Mouse (Mus musculus): Measurements from ENCODE around the gene Elane. TPM values are rescaled to one million over a fixed set of nuclear protein-coding genes. Genes with fewer than 3 reads are reported as not detected.

Gene Elane
- polyA plus RNA-seq, 1 experiment = not detected

DNA sequence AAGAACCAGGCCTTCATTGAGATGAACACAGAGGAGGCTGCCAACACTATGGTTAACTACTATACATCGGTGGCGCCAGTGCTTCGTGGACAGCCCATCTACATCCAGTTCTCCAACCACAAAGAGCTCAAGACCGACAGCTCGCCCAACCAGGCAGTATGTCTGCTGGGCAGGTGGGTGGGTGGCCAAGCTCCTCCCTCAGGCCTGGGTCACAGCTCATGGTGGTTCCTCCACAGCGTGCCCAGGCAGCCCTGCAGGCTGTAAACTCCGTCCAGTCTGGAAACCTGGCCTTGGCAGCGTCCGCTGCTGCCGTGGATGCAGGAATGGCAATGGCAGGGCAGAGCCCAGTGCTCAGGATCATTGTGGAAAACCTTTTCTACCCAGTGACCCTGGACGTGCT is 26.9 kb upstream of the Elane start:
- Histone ChIP-seq H3K4me2 (ENCODE audit: low read depth) (no peak overlapping the region), H3K79me2 (ENCODE audit: control insufficient read depth, insufficient read depth) (peaks cover 63% of the 10 kb centered on the region), H3K36me3 (ENCODE audit: control insufficient read depth, insufficient read depth) (peaks cover 52% of the 10 kb centered on the region), H3K27me3 (ENCODE audit: control insufficient read depth, insufficient read depth, insufficient read length) (no peaks in the 10 kb centered on the region), H3K4me3 (peak overlapping the region; percentile 98), H3ac (ENCODE audit: control insufficient read depth, insufficient read length) (no peak overlapping the region)
- TF ChIP-seq TCF3 (IDR thresholded peaks at IDR 0.05; ENCODE audit: insufficient read length, low read depth) (no peak), E2F4 (IDR thresholded peaks at IDR 0.05; ENCODE audit: insufficient read depth) (no peak), SRF (IDR thresholded peaks at IDR 0.05; ENCODE audit: control insufficient read depth, insufficient read length, low read depth) (no peak), TCF12 (IDR thresholded peaks at IDR 0.05; ENCODE audit: insufficient read depth, poor library complexity, severe bottlenecking) (no peak), MYOG (IDR thresholded peaks at IDR 0.05; ENCODE audit: control insufficient read depth in 1 of 3, insufficient read depth in 1 of 3, insufficient read length in 2 of 3, low read depth in 2 of 3) (no peak), MYOD1 (IDR thresholded peaks at IDR 0.05; ENCODE audit: control insufficient read depth in 1 of 3, insufficient read length in 2 of 3, low read depth in 2 of 3) (no peak), USF1 (IDR thresholded peaks at IDR 0.05; ENCODE audit: low read depth) (no peak), REST (IDR thresholded peaks at IDR 0.05; ENCODE audit: insufficient read depth, insufficient read length) (no peak), POLR2A (IDR thresholded peaks at IDR 0.05; ENCODE audit: insufficient read length, low read depth) (no peak), MAX (IDR thresholded peaks at IDR 0.05; ENCODE audit: low read depth) (no peak), CEBPB (IDR thresholded peaks at IDR 0.05; ENCODE audit: insufficient read depth, poor library complexity, severe bottlenecking) (no peak), POLR2AphosphoS2 (IDR thresholded peaks at IDR 0.05; ENCODE audit: insufficient read length, low read depth) (no peak)

- H3K27me3 ChIP-seq (ENCODE audit: control insufficient read depth, insufficient read depth, insufficient read length) = no peaks in the 10 kb centered on the region
- TF ChIP-seq MYOD1 (IDR thresholded peaks at IDR 0.05; ENCODE audit: control insufficient read depth in 1 of 3, insufficient read length in 2 of 3, low read depth in 2 of 3) (no peak), E2F4 (IDR thresholded peaks at IDR 0.05; ENCODE audit: insufficient read depth) (no peak), USF1 (IDR thresholded peaks at IDR 0.05; ENCODE audit: low read depth) (no peak), POLR2AphosphoS2 (IDR thresholded peaks at IDR 0.05; ENCODE audit: insufficient read length, low read depth) (peak; percentile 72), POLR2A (IDR thresholded peaks at IDR 0.05; ENCODE audit: insufficient read length, low read depth) (peak; percentile 51)
- peaks cover 60% of the 10 kb centered on the region for H3K79me2 ChIP-seq (ENCODE audit: control insufficient read depth, insufficient read depth)
- no peak overlapping the region for H3K4me3 ChIP-seq
- H3K36me3 ChIP-seq (ENCODE audit: control insufficient read depth, insufficient read depth) = peaks cover 52% of the 10 kb centered on the region
- no peak overlapping the region for H3ac ChIP-seq (ENCODE audit: control insufficient read depth, insufficient read length)
- no peak overlapping the region for H3K4me2 ChIP-seq (ENCODE audit: low read depth)
These were observed 25.8 kb upstream of the Elane start for GRCm38 (mm10) chr10:79860079-79860911.

DNA sequence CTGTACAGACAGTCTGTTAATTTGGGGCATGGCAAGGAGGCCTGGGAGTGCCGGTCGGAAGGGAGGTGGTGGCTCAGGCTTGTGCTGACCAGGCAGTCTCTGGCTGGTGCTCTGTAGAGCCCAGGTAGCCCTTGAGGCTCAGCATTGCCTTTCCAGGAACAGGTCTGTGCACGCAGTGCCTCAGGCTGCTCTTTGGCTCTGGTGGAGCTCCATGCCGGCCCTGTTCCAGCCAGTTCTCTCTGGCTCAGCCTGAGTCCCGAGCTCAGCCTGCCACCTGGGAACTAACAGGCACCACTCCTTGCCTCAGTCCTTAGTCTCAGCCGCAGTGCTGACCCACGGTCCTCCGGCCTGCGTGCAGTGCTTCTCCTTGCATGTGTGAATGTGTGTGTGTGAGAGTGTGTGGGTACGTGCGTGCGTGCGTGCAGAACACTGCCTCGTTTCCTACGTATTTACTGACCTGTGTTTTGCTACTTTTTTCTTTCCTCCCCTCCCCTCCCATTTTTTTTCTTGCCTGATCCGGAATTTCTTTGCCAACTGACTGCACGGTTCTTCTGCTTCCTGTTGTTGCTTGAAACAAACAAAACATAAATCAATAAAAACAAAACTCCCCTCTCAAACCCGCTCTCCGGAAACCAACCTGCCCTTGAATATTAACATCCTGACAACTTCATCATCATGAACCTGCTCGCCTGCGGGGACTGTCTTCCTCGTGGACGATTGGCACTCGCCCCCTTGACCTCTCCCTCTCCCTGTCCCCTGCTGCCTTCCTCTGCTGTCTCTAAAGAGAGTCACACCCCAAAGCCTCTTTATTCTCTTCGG is 24.6 kb upstream of the Elane start:
- Histone ChIP-seq H3K36me3 (ENCODE audit: control insufficient read depth, insufficient read depth) (peaks cover 49% of the 10 kb centered on the region), H3K4me3 (no peak overlapping the region), H3K79me2 (ENCODE audit: control insufficient read depth, insufficient read depth) (peaks cover 49% of the 10 kb centered on the region), H3K4me2 (ENCODE audit: low read depth) (no peak overlapping the region), H3ac (ENCODE audit: control insufficient read depth, insufficient read length) (no peak overlapping the region), H3K27me3 (ENCODE audit: control insufficient read depth, insufficient read depth, insufficient read length) (no peaks in the 10 kb centered on the region)
- peak; percentile 50 for TF ChIP-seq POLR2A (IDR thresholded peaks at IDR 0.05; ENCODE audit: insufficient read length, low read depth)
- no peak for TF ChIP-seq REST (IDR thresholded peaks at IDR 0.05; ENCODE audit: insufficient read depth, insufficient read length)
- peak; percentile 74 for TF ChIP-seq POLR2AphosphoS2 (IDR thresholded peaks at IDR 0.05; ENCODE audit: insufficient read length, low read depth)

DNA sequence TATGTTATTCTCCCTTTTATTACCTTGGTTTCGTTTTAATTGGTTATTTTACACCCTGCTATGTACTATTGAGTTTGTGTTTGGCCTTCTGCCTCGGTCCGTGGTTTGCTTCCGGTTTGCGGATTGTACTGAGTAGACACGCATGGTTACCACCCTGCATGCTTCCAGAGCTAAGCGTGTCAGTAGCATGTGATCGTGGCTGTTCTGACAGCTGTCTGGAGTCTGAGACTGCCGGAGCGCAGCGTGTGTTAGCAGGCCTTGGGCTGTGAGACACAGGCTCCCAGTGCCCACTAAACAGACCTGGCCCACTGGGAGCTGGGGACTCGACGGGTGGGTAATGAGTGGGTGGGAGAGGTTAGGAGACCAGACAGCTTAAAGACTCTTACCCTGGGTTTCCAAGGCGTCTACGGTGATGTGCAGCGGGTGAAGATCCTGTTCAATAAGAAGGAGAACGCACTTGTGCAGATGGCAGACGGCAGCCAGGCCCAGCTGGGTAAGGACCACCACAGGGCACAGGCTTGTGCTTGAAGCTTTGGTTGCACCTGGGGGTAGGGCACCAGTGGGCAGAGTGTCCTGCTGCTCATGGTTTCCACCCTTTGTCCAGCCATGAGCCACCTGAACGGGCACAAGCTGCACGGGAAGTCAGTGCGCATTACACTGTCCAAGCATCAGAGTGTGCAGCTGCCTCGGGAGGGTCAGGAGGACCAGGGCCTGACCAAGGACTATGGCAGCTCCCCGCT is 23.8 kb upstream of the Elane start:
- Histone ChIP-seq H3ac (ENCODE audit: control insufficient read depth, insufficient read length) (no peak overlapping the region), H3K27me3 (ENCODE audit: control insufficient read depth, insufficient read depth, insufficient read length) (no peaks in the 10 kb centered on the region), H3K4me3 (no peak overlapping the region), H3K4me2 (ENCODE audit: low read depth) (no peak overlapping the region), H3K36me3 (ENCODE audit: control insufficient read depth, insufficient read depth) (peaks cover 46% of the 10 kb centered on the region), H3K79me2 (ENCODE audit: control insufficient read depth, insufficient read depth) (peaks cover 41% of the 10 kb centered on the region)
- no peak for TF ChIP-seq POLR2A (IDR thresholded peaks at IDR 0.05; ENCODE audit: insufficient read length, low read depth)
- peak; percentile 66 for TF ChIP-seq POLR2AphosphoS2 (IDR thresholded peaks at IDR 0.05; ENCODE audit: insufficient read length, low read depth)
- no peak for TF ChIP-seq SRF (IDR thresholded peaks at IDR 0.05; ENCODE audit: control insufficient read depth, insufficient read length, low read depth)

DNA sequence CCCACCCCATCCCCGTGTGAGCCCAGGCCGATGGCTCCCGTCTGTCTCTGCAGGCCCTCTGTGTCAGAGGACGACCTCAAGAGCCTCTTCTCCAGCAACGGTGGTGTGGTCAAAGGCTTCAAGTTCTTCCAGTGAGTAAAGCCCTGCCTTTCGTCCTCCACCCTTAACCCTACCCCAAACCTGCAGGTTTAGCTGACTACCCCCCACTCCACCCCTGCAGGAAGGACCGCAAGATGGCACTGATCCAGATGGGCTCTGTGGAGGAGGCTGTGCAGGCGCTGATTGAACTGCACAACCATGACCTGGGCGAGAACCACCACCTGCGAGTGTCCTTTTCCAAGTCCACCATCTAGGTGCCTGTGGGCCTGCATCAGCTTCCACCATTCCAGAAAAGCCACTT is 23.1 kb upstream of the Elane start:
- H3K79me2 ChIP-seq (ENCODE audit: control insufficient read depth, insufficient read depth) = peaks cover 34% of the 10 kb centered on the region
- H3K36me3 ChIP-seq (ENCODE audit: control insufficient read depth, insufficient read depth) = peaks cover 46% of the 10 kb centered on the region
- no peak overlapping the region for H3K4me2 ChIP-seq (ENCODE audit: low read depth)
- no peaks in the 10 kb centered on the region for H3K27me3 ChIP-seq (ENCODE audit: control insufficient read depth, insufficient read depth, insufficient read length)
- TF ChIP-seq E2F4 (IDR thresholded peaks at IDR 0.05; ENCODE audit: insufficient read depth) (no peak), TCF3 (IDR thresholded peaks at IDR 0.05; ENCODE audit: insufficient read length, low read depth) (no peak), REST (IDR thresholded peaks at IDR 0.05; ENCODE audit: insufficient read depth, insufficient read length) (no peak), SRF (IDR thresholded peaks at IDR 0.05; ENCODE audit: control insufficient read depth, insufficient read length, low read depth) (no peak), MYOG (IDR thresholded peaks at IDR 0.05; ENCODE audit: control insufficient read depth in 1 of 3, insufficient read depth in 1 of 3, insufficient read length in 2 of 3, low read depth in 2 of 3) (no peak), USF1 (IDR thresholded peaks at IDR 0.05; ENCODE audit: low read depth) (no peak), MYOD1 (IDR thresholded peaks at IDR 0.05; ENCODE audit: control insufficient read depth in 1 of 3, insufficient read length in 2 of 3, low read depth in 2 of 3) (no peak), MAX (IDR thresholded peaks at IDR 0.05; ENCODE audit: low read depth) (no peak), POLR2A (IDR thresholded peaks at IDR 0.05; ENCODE audit: insufficient read length, low read depth) (no peak), POLR2AphosphoS2 (IDR thresholded peaks at IDR 0.05; ENCODE audit: insufficient read length, low read depth) (no peak), TCF12 (IDR thresholded peaks at IDR 0.05; ENCODE audit: insufficient read depth, poor library complexity, severe bottlenecking) (no peak), CEBPB (IDR thresholded peaks at IDR 0.05; ENCODE audit: insufficient read depth, poor library complexity, severe bottlenecking) (no peak)
- no peak overlapping the region for H3ac ChIP-seq (ENCODE audit: control insufficient read depth, insufficient read length)
- H3K4me3 ChIP-seq = no peak overlapping the region
